Mouse (Mus musculus) cortical plate, adult 2 months (tissue): Measurements from ENCODE around the gene Mertk.

Experiments
- CTCF ChIP-seq: fragments of 200-500 bp; IDR thresholded peaks from 2 replicates; pipeline ENCODE4 v1.5.1; 2011; ENCODE audit warnings: mild to moderate bottlenecking, control low read depth, low read length; ENCODE audit not compliant: insufficient read depth; ENCODE audit errors: extremely low read depth
- POLR2A ChIP-seq: fragments of 200-500 bp; IDR thresholded peaks from 2 replicates; pipeline ENCODE4 v1.6.1; 2011; ENCODE audit warnings: mild to moderate bottlenecking, low read length, control low read depth; ENCODE audit not compliant: insufficient read depth; ENCODE audit errors: extremely low read depth

DNA sequence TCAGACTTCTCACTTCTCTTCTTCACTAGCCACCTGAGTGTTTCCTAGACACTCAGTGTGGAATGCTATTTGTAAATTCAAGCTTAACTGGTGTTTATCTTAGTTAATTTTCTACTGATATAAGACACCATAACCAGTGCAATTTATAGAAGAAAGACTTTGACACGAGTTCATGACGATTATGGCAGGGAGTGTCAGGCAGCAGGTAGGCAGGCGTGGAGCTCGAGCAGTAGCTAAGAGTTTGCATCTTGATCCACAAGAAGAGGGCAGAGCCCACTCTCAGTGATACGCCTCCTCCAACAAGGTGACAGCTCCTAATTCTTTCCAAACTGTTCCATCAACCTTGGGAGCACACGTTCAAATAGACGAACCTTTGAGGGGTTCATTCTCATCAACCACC is 27.9 kb downstream of the Mertk start:
- TF ChIP-seq CTCF (no peak), POLR2A (no peak)
